Mouse (Mus musculus): ENCODE measurements around the gene C530025M09Rik.

- no peak for TF ChIP-seq CTCF (IDR thresholded peaks at IDR 0.05; ENCODE audit: borderline replicate concordance, control insufficient read depth, extremely low read depth, insufficient read depth, low read length, poor library complexity)
- no peak for TF ChIP-seq POLR2A (IDR thresholded peaks at IDR 0.05; ENCODE audit: control insufficient read depth, extremely low read depth, insufficient read depth, low read length, poor library complexity)
Measured at GRCm38 (mm10) chr2:149812899-149813298, 18.1 kb downstream of the C530025M09Rik start.
